Mouse (Mus musculus) hindbrain, embryonic 11.5 days (tissue): Measurements from ENCODE around the gene Myh7. TPM values are rescaled to one million over a fixed set of nuclear protein-coding genes. Genes with fewer than 3 reads are reported as not detected.

Experiments
- ATAC-seq: fragments of 200-750 bp; cut with Nextera tagmentation; 2 replicates; pipeline ENCODE4 v1.8.0; 2017; ENCODE audit warnings: mild to moderate bottlenecking, moderate TSS enrichment, moderate library complexity; ENCODE audit not compliant: low FRiP score
- DNase-seq: peaks from one replicate; pipeline ENCODE4 v3.0.0-alpha.2; 2015; ENCODE audit warnings: low spot score
- H3K27ac ChIP-seq: fragments of 300-500 bp; sonication (generic); 2 replicates; pipeline ENCODE4 v1.5.1; 2014; ENCODE audit warnings: mild to moderate bottlenecking, low read depth, low read length
- H3K27me3 ChIP-seq: fragments of 300-500 bp; sonication (generic); 2 replicates; pipeline ENCODE4 v1.6.1; 2014; ENCODE audit warnings: mild to moderate bottlenecking, low read length, moderate library complexity, mixed read lengths; ENCODE audit not compliant: control insufficient read depth, insufficient read depth
- H3K36me3 ChIP-seq: fragments of 300-500 bp; sonication (generic); 2 replicates; pipeline ENCODE4 v1.6.1; 2014; ENCODE audit warnings: mild to moderate bottlenecking, low read length, moderate library complexity, mixed read lengths; ENCODE audit not compliant: control insufficient read depth, insufficient read depth
- H3K4me1 ChIP-seq: fragments of 300-500 bp; sonication (generic); replicated peaks from 2 replicates; pipeline ENCODE4 v1.6.1; 2014; ENCODE audit warnings: low read length, mixed read lengths; ENCODE audit not compliant: control insufficient read depth, insufficient read depth
- H3K4me2 ChIP-seq: fragments of 300-500 bp; sonication (generic); replicated peaks from 2 replicates; pipeline ENCODE4 v1.6.1; 2014; ENCODE audit warnings: mild to moderate bottlenecking, low read depth, low read length
- H3K4me3 ChIP-seq: fragments of 300-500 bp; sonication (generic); 2 replicates; pipeline ENCODE4 v1.5.1; 2014; ENCODE audit warnings: low read depth, low read length
- H3K9ac ChIP-seq: fragments of 300-500 bp; sonication (generic); 2 replicates; pipeline ENCODE4 v1.6.1; 2014; ENCODE audit warnings: low read depth, low read length
- H3K9me3 ChIP-seq: fragments of 300-500 bp; sonication (generic); 2 replicates; pipeline ENCODE4 v1.6.1; 2016; ENCODE audit warnings: low read length; ENCODE audit not compliant: control insufficient read depth
- WGBS: fragments of 180-500 bp; shearing (Covaris S2); extraction: QIAGEN DNeasy Blood & Tissue Kit; methylation state at CpG from one replicate; pipeline ENCODE4 v1.1.7; 2014; 5-methylcytosine and 5-hydroxymethylcytosine counted together
- microRNA counts: library from miRNA; unstranded; fragments of <30 nt; microRNA quantifications from one replicate; lab custom pipeline; 2015
- polyA plus RNA-seq: library from polyadenylated mRNA; unstranded; fragments of >200 nt; fragmentation: Nextera tagmentation; extraction: Ambion mirVana; gene quantifications from 2 replicates; pipeline ENCODE4 v1.2.1, GENCODE M21; 2014

Myh7 gene
- polyA plus RNA-seq, 1 experiment from 2014 or later, result 1.8 TPM

- peak overlapping the region; percentile 53 for H3K4me3 ChIP-seq
- H3K4me2 ChIP-seq, result peak overlapping the region; percentile 93
- 0 out of 2 replicates have a peak, but pooled peaks cover 3% of the 10 kb centered on the region for H3K36me3 ChIP-seq
- H3K27me3 ChIP-seq, result no peaks in the 10 kb centered on the region
- ATAC-seq (peak; percentile 79), DNase-seq (peak; percentile 86)
- peaks cover 7% of the 10 kb centered on the region for H3K4me1 ChIP-seq
- under 1% methylated on average over 39 of the region's 58 CpGs for WGBS
- no peaks in the 10 kb centered on the region for H3K9me3 ChIP-seq
- H3K9ac ChIP-seq, result peak overlapping the region; percentile 86
- peak overlapping the region; percentile 96 for H3K27ac ChIP-seq
Observed at GRCm38 (mm10) chr14:54926401-54927158, 67.8 kb downstream of the Myh7 start.

GRCm38 (mm10) chr14:54925349-54926342, 68.8 kb downstream of the Myh7 start, which contains the start of gene Efs:
TSS of gene Efs (minus strand) at chr14:54926126.
- Histone ChIP-seq H3K9me3 (peaks cover 6% of the 10 kb centered on the region; the same call in 1 of the 2 replicates), H3K4me1 (peaks cover 7% of the 10 kb centered on the region), H3K9ac (peak within 1 kb of the TSS; percentile 86), H3K36me3 (peaks cover 8% of the 10 kb centered on the region), H3K27me3 (no peaks in the 10 kb centered on the region), H3K27ac (peak within 1 kb of the TSS; percentile 96), H3K4me3 (peak within 1 kb of the TSS; percentile 53), H3K4me2 (peak within 1 kb of the TSS; percentile 93)
- WGBS, result under 1% methylated on average over 57 of the region's 57 CpGs
- ATAC-seq, result peak; percentile 63
- DNase-seq, result peak; percentile 76

- H3K27ac ChIP-seq, result peak overlapping the region; percentile 96
- peak; percentile 58 for ATAC-seq
- peak; percentile 61 for DNase-seq
- H3K4me1 ChIP-seq, result peaks cover 7% of the 10 kb centered on the region
- 10% methylated on average over 7 of the region's 7 CpGs for WGBS
- H3K36me3 ChIP-seq, result peaks cover 14% of the 10 kb centered on the region
- H3K4me3 ChIP-seq, result peak overlapping the region; percentile 53
- H3K27me3 ChIP-seq, result no peaks in the 10 kb centered on the region
- peaks cover 7% of the 10 kb centered on the region; the same call in 1 of the 2 replicates for H3K9me3 ChIP-seq
- peak overlapping the region; percentile 86 for H3K9ac ChIP-seq
- peak overlapping the region; percentile 93 for H3K4me2 ChIP-seq
Observed at GRCm38 (mm10) chr14:54924641-54925348, 69.6 kb downstream of the Myh7 start.

MicroRNAs encoded within 50 kb of the gene (microRNA counts, 519-probe panel; counts per million panel counts)
- microRNA mmu-miR-208a (lab: Ali Mortazavi, UCI), result not detected
- not detected for microRNA mmu-miR-208b (lab: Ali Mortazavi, UCI)

Other genes starting within 250 kb of the Myh7 start
- 2.8 and 3.3 TPM in 2 replicates for gene Slc7a8, start 212.7 kb downstream of the Myh7 start, polyA plus RNA-seq
- not detected in 2 replicates for gene Rnf212b, start 180.5 kb downstream of the Myh7 start, polyA plus RNA-seq
- gene Homez, start 123.7 kb downstream of the Myh7 start, polyA plus RNA-seq, result 11.0 and 14.2 TPM in 2 replicates
- 1.0 and 1.3 TPM in 2 replicates for gene Ppp1r3e, start 117.1 kb downstream of the Myh7 start, polyA plus RNA-seq
- gene Bcl2l2, start 111.2 kb downstream of the Myh7 start, polyA plus RNA-seq, result 3.2 and 4.3 TPM in 2 replicates
- not detected in 2 replicates for gene Gm20521, start 111.2 kb downstream of the Myh7 start, polyA plus RNA-seq
- gene Pabpn1, start 102.1 kb downstream of the Myh7 start, polyA plus RNA-seq, result 168 and 173 TPM in 2 replicates
- gene Slc22a17, start 81.5 kb downstream of the Myh7 start, polyA plus RNA-seq, result 40.2 and 41.0 TPM in 2 replicates
- gene Efs, start 68.5 kb downstream of the Myh7 start, polyA plus RNA-seq, result 20.7 and 22.2 TPM in 2 replicates
- gene Il25, start 61.9 kb downstream of the Myh7 start, polyA plus RNA-seq, result 0.47 TPM in 1 of 2 replicates, not detected in the other
- 1.8 and 4.1 TPM in 2 replicates for gene Cmtm5, start 58.4 kb downstream of the Myh7 start, polyA plus RNA-seq
- 0.34 and 0.84 TPM in 2 replicates for gene Myh6, start 27.7 kb downstream of the Myh7 start, polyA plus RNA-seq
- not detected in 2 replicates for gene Gm17428, start 17.7 kb downstream of the Myh7 start, polyA plus RNA-seq
- 79.7 and 81.5 TPM in 2 replicates for gene Ngdn, start 20.8 kb upstream of the Myh7 start, polyA plus RNA-seq
- 16.1 and 20.8 TPM in 2 replicates for gene Zfhx2, start 97.7 kb upstream of the Myh7 start, polyA plus RNA-seq
- gene Thtpa, start 100.2 kb upstream of the Myh7 start, polyA plus RNA-seq, result 18.2 and 20.9 TPM in 2 replicates
- 9.0 and 9.4 TPM in 2 replicates for gene Ap1g2, start 112.0 kb upstream of the Myh7 start, polyA plus RNA-seq
- gene Jph4, start 122.3 kb upstream of the Myh7 start, polyA plus RNA-seq, result 2.8 and 3.3 TPM in 2 replicates
- gene Dhrs2, start 227.4 kb upstream of the Myh7 start, polyA plus RNA-seq, result not detected in 2 replicates